ENCODE assay signal across 26 mouse cellular contexts in the genomic region with DNA sequence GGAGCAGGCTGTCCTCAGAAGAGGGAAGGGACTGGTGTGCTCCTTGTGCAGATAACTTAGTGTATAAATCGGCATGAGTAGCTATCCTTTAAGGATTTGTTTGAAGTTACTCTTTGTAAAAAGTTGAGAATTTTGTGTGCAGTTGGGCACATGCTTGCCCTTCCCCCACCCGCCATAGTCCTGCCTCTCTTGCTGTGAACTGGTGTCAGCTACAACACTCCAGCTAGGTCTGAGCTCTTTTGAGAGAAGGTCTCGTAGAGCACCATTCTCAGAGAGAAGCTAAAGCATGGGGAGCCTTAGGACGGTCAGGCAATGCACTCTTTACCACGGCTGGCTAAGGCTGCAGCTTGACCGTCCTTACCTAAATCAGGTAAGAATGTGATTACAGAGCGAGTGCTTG. TPM values are rescaled to one million over a fixed set of nuclear protein-coding genes. Genes with fewer than 3 reads are reported as not detected.
DNase-seq lines count a peak whose midpoint lies in the region; ATAC-seq and TF ChIP-seq lines count a peak whose summit lies in the region.
"Had no signal": no experiment of that assay in that cellular context is flagged by ENCODE, and none has a peak within 500 bp of the region (broad histone marks: within the 10 kb centered on the region; RNA-seq: fewer than 3 reads in every experiment).

No protein-coding gene starts in this region.

- no peak for TF ChIP-seq POLR2A in heart, adult 2 months (IDR thresholded peaks at IDR 0.05; ENCODE audit: insufficient read depth, low read depth, low read length)

- no peaks in the 10 kb centered on the region for H3K27me3 ChIP-seq in forebrain, embryonic 11.5 days (ENCODE audit: control insufficient read depth, insufficient read depth, low read length)
- H3K27me3 ChIP-seq in forebrain, embryonic 14.5 days (replicated peaks; ENCODE audit: control insufficient read depth, insufficient read depth, low read length): no peaks in the 10 kb centered on the region
- H3K27me3 ChIP-seq in heart, adult 2 months (ENCODE audit: control insufficient read depth, insufficient read depth, low read length): no peaks in the 10 kb centered on the region
- no peaks in the 10 kb centered on the region for H3K27me3 ChIP-seq in intestine, embryonic 14.5 days (replicated peaks; ENCODE audit: control insufficient read depth, insufficient read depth, low read length)
- H3K27me3 ChIP-seq in intestine, postnatal 0 days (replicated peaks; ENCODE audit: control insufficient read depth, insufficient read depth, low read length): no peaks in the 10 kb centered on the region
- H3K27me3 ChIP-seq: CH12.LX; embryonic facial prominence, embryonic 12.5 days; forebrain, embryonic 12.5 days; Patski had no signal

- no peak overlapping the region; the same call in 1 of the 2 replicates for H3K27ac ChIP-seq in forebrain, embryonic 11.5 days (ENCODE audit: low read depth, low read length)
- no peak overlapping the region for H3K27ac ChIP-seq in forebrain, embryonic 14.5 days (ENCODE audit: low read depth, low read length)
- H3K27ac ChIP-seq in heart, adult 2 months: no peak overlapping the region
- H3K27ac ChIP-seq in intestine, embryonic 14.5 days (ENCODE audit: low read depth): no peak overlapping the region
- no peak overlapping the region for H3K27ac ChIP-seq in intestine, postnatal 0 days (ENCODE audit: low read depth, low read length)
- H3K27ac ChIP-seq: embryonic facial prominence, embryonic 10.5 days; embryonic facial prominence, embryonic 12.5 days had no signal

- no peaks in the 10 kb centered on the region for H3K79me2 ChIP-seq in heart, adult 2 months (replicated peaks; ENCODE audit: control insufficient read depth, insufficient read depth, low read length)

- H3K4me2 ChIP-seq in forebrain, embryonic 11.5 days (ENCODE audit: low read depth, low read length, severe bottlenecking): no peak overlapping the region
- no peak overlapping the region for H3K4me2 ChIP-seq in forebrain, embryonic 14.5 days (ENCODE audit: low read length)
- no peak overlapping the region for H3K4me2 ChIP-seq in intestine, embryonic 14.5 days (ENCODE audit: low read length)
- no peak overlapping the region for H3K4me2 ChIP-seq in intestine, postnatal 0 days (replicated peaks; ENCODE audit: low read depth)
- H3K4me2 ChIP-seq: embryonic facial prominence, embryonic 12.5 days; forebrain, embryonic 12.5 days had no signal

- H3K4me1 ChIP-seq in forebrain, embryonic 11.5 days (replicated peaks; ENCODE audit: control insufficient read depth, insufficient read depth, low read length): 0 out of 2 replicates have a peak, but pooled peaks cover 2% of the 10 kb centered on the region
- peaks cover 5% of the 10 kb centered on the region for H3K4me1 ChIP-seq in forebrain, embryonic 14.5 days (ENCODE audit: control insufficient read depth, insufficient read depth, low read length)
- H3K4me1 ChIP-seq in heart, adult 2 months (ENCODE audit: control insufficient read depth, insufficient read depth, low read length): no peaks in the 10 kb centered on the region
- no peaks in the 10 kb centered on the region for H3K4me1 ChIP-seq in intestine, embryonic 14.5 days (replicated peaks; ENCODE audit: control insufficient read depth, insufficient read depth, low read length)
- H3K4me1 ChIP-seq in intestine, postnatal 0 days (replicated peaks; ENCODE audit: control insufficient read depth, insufficient read depth, low read length): no peaks in the 10 kb centered on the region
- H3K4me1 ChIP-seq: embryonic facial prominence, embryonic 10.5 days; embryonic facial prominence, embryonic 12.5 days had no signal

- intact Hi-C loops in heart, adult 2 months (cut with DNase I): no loop called here

- H3K36me3 ChIP-seq in forebrain, embryonic 11.5 days (ENCODE audit: control insufficient read depth, insufficient read depth, low read length): peaks cover 6% of the 10 kb centered on the region
- peaks cover 38% of the 10 kb centered on the region for H3K36me3 ChIP-seq in forebrain, embryonic 14.5 days (ENCODE audit: control insufficient read depth, insufficient read depth, low read length)
- no peaks in the 10 kb centered on the region; the same call in 1 of the 2 replicates for H3K36me3 ChIP-seq in heart, adult 2 months (ENCODE audit: control insufficient read depth, insufficient read depth, low read length)
- peaks cover 52% of the 10 kb centered on the region for H3K36me3 ChIP-seq in intestine, embryonic 14.5 days (ENCODE audit: control insufficient read depth, insufficient read depth, low read length)
- H3K36me3 ChIP-seq in intestine, postnatal 0 days (ENCODE audit: control insufficient read depth, insufficient read depth): peaks cover 30% of the 10 kb centered on the region

- no peak for TF ChIP-seq CTCF in heart, adult 2 months (IDR thresholded peaks at IDR 0.05)
- TF ChIP-seq CTCF in intestine, postnatal 0 days (IDR thresholded peaks at IDR 0.05; ENCODE audit: low read depth): no peak

- no peaks in the 10 kb centered on the region for H3K9me3 ChIP-seq in forebrain, embryonic 11.5 days (ENCODE audit: control insufficient read depth, low read length)
- H3K9me3 ChIP-seq in forebrain, embryonic 14.5 days (replicated peaks; ENCODE audit: control insufficient read depth, low read length): no peaks in the 10 kb centered on the region
- H3K9me3 ChIP-seq in intestine, embryonic 14.5 days (ENCODE audit: control insufficient read depth, low read length): no peaks in the 10 kb centered on the region
- H3K9me3 ChIP-seq in intestine, postnatal 0 days (ENCODE audit: control insufficient read depth): no peaks in the 10 kb centered on the region
- H3K9me3 ChIP-seq: embryonic facial prominence, embryonic 10.5 days; embryonic facial prominence, embryonic 12.5 days; forebrain, embryonic 12.5 days; G1E had no signal

- no peak overlapping the region for H3K9ac ChIP-seq in forebrain, embryonic 11.5 days (ENCODE audit: low read length)
- no peak overlapping the region for H3K9ac ChIP-seq in forebrain, embryonic 14.5 days (ENCODE audit: low read length)
- H3K9ac ChIP-seq in heart, adult 2 months (ENCODE audit: low read depth, low read length): no peak overlapping the region
- no peak overlapping the region for H3K9ac ChIP-seq in intestine, embryonic 14.5 days (ENCODE audit: low read length)
- no peak overlapping the region for H3K9ac ChIP-seq in intestine, postnatal 0 days (ENCODE audit: low read depth, low read length)
- H3K9ac ChIP-seq: embryonic facial prominence, embryonic 12.5 days; forebrain, embryonic 12.5 days had no signal

- 83% methylated on average over 7 of the region's 7 CpGs for WGBS in forebrain, embryonic 11.5 days
- WGBS in forebrain, embryonic 14.5 days: 85% methylated on average over 7 of the region's 7 CpGs
- 95% methylated on average over 7 of the region's 7 CpGs for WGBS in heart, adult 2 months
- 86% methylated on average over 7 of the region's 7 CpGs for WGBS in intestine, embryonic 14.5 days
- 88% methylated on average over 7 of the region's 7 CpGs for WGBS in intestine, postnatal 0 days

- DNase-seq in forebrain, embryonic 11.5 days (ENCODE audit: low spot score): peak; percentile 40
- no peak for DNase-seq in forebrain, embryonic 14.5 days (ENCODE audit: low spot score)
- peak; percentile 86 for DNase-seq in heart, adult 11 months
- DNase-seq in heart, adult 2 months: no peak
- DNase-seq in intestine, embryonic 14.5 days (ENCODE audit: low spot score): peak; percentile 47
- DNase-seq in thymus, postnatal 4 days: peak; percentile 62
- no peak for DNase-seq in thymus, postnatal 25 days
- DNase-seq: adrenal gland, adult 8-10 months; adrenal gland, postnatal 14 days; adrenal gland, postnatal 36 days; B cell, adult 2 months; cerebellum, adult 11-12 months; cerebellum, adult 2 months; cerebellum, adult 9-10 months; cerebellum, postnatal 10 days; cerebellum, postnatal 25 days had no signal

- ATAC-seq in forebrain, embryonic 11.5 days (replicated peaks; ENCODE audit: low FRiP score): no peak
- no peak for ATAC-seq in forebrain, embryonic 14.5 days
- no peak for ATAC-seq in intestine, embryonic 14.5 days (replicated peaks; ENCODE audit: low FRiP score, low TSS enrichment, low read depth)
- ATAC-seq in intestine, postnatal 0 days: no peak
- ATAC-seq: activated CD4-positive, CD25-positive, alpha-beta regulatory T cell, adult 4 months; CD4-positive, CD25-positive, alpha-beta regulatory T cell, adult 4 months; Patski had no signal

- H3K4me3 ChIP-seq in forebrain, embryonic 11.5 days (ENCODE audit: low read depth, low read length): no peak overlapping the region
- H3K4me3 ChIP-seq in forebrain, embryonic 14.5 days (ENCODE audit: low read depth, low read length): no peak overlapping the region
- no peak overlapping the region for H3K4me3 ChIP-seq in heart, adult 2 months
- no peak overlapping the region for H3K4me3 ChIP-seq in intestine, embryonic 14.5 days (ENCODE audit: low read depth, low read length)
- H3K4me3 ChIP-seq in intestine, postnatal 0 days (ENCODE audit: low read depth, low read length): no peak overlapping the region
- H3K4me3 ChIP-seq: embryonic facial prominence, embryonic 10.5 days; embryonic facial prominence, embryonic 12.5 days; forebrain, embryonic 12.5 days had no signal

- no peak for TF ChIP-seq EP300 in heart, adult 2 months (IDR thresholded peaks at IDR 0.05; ENCODE audit: insufficient read depth, low read depth, low read length)

RNA-seq across cellular contexts. Expression of gene Gm45623, which starts 11.9 kb away (rescaled TPM):
- not detected in 2 replicates for polyA plus RNA-seq in forebrain, embryonic 11.5 days (2014; fragmentation: Nextera tagmentation; extraction: Ambion mirVana)
- polyA plus RNA-seq in forebrain, embryonic 14.5 days (2014; fragmentation: Nextera tagmentation; extraction: Ambion mirVana): 0.85 and 1.1 TPM in 2 replicates
- not detected for total RNA-seq in heart, adult 2 months (2021)
- not detected in 2 replicates for polyA plus RNA-seq in heart, adult 2 months (2012; rRNA removed)
- 0.32 TPM in 1 of 2 replicates, not detected in the other for polyA plus RNA-seq in intestine, embryonic 14.5 days (2014; fragmentation: Nextera tagmentation; extraction: Ambion mirVana)
- polyA plus RNA-seq in intestine, postnatal 0 days (2015; fragmentation: Nextera tagmentation; extraction: Ambion mirVana): 0.13 TPM in 1 of 2 replicates, not detected in the other
- total RNA-seq: adrenal gland, adult 18-20 months; adrenal gland, adult 8-10 months; adrenal gland, postnatal 14 days; adrenal gland, postnatal 36 days; CH12.LX had no signal
- polyA plus RNA-seq: activated CD4-positive, CD25-positive, alpha-beta regulatory T cell, adult 4 months; CD4-positive, CD25-positive, alpha-beta regulatory T cell, adult 4 months; G1E; Patski had no signal

RNA-seq across cellular contexts. Expression of gene Smad5, which starts 38.9 kb away (rescaled TPM):
- 49.7 and 51.8 TPM in 2 replicates for polyA plus RNA-seq in forebrain, embryonic 11.5 days (2014; fragmentation: Nextera tagmentation; extraction: Ambion mirVana)
- 39.7 and 45.8 TPM in 2 replicates for polyA plus RNA-seq in forebrain, embryonic 14.5 days (2014; fragmentation: Nextera tagmentation; extraction: Ambion mirVana)
- 10 to 100 TPM; 29.7 to 30.3 TPM for total RNA-seq in heart, adult 2 months (2021)
- polyA plus RNA-seq in heart, adult 2 months (2012; rRNA removed): 19.7 and 37.7 TPM in 2 replicates
- polyA plus RNA-seq in intestine, embryonic 14.5 days (2014; fragmentation: Nextera tagmentation; extraction: Ambion mirVana): 37.5 and 39.9 TPM in 2 replicates
- 8.5 and 11.9 TPM in 2 replicates for polyA plus RNA-seq in intestine, postnatal 0 days (2015; fragmentation: Nextera tagmentation; extraction: Ambion mirVana)

Comparison
In these comparisons a context has a peak if more than half of its experiments do, and no peak if none do; other contexts are left out.
1. DNase-seq: peak in forebrain, embryonic 11.5 days (single experiment), heart, adult 11 months (single experiment), intestine, embryonic 14.5 days (single experiment) and thymus, postnatal 4 days (single experiment); none in forebrain, embryonic 14.5 days (single experiment), heart, adult 2 months (0 of 2) and thymus, postnatal 25 days (single experiment).